Mouse (Mus musculus) hindbrain, embryonic 11.5 days (tissue): Measurements from ENCODE around the gene Cfd. TPM values are rescaled to one million over a fixed set of nuclear protein-coding genes. Genes with fewer than 3 reads are reported as not detected.

ENCODE experiments used
- ATAC-seq: fragments of 200-750 bp; cut with Nextera tagmentation; 2 replicates; pipeline ENCODE4 v1.8.0; 2017; ENCODE audit warnings: mild to moderate bottlenecking, moderate TSS enrichment, moderate library complexity; ENCODE audit not compliant: low FRiP score
- DNase-seq: peaks from one replicate; pipeline ENCODE4 v3.0.0-alpha.2; 2015; ENCODE audit warnings: low spot score
- H3K27ac ChIP-seq: fragments of 300-500 bp; sonication (generic); 2 replicates; pipeline ENCODE4 v1.5.1; 2014; ENCODE audit warnings: mild to moderate bottlenecking, low read depth, low read length
- H3K27me3 ChIP-seq: fragments of 300-500 bp; sonication (generic); 2 replicates; pipeline ENCODE4 v1.6.1; 2014; ENCODE audit warnings: mild to moderate bottlenecking, low read length, moderate library complexity, mixed read lengths; ENCODE audit not compliant: control insufficient read depth, insufficient read depth
- H3K36me3 ChIP-seq: fragments of 300-500 bp; sonication (generic); 2 replicates; pipeline ENCODE4 v1.6.1; 2014; ENCODE audit warnings: mild to moderate bottlenecking, low read length, moderate library complexity, mixed read lengths; ENCODE audit not compliant: control insufficient read depth, insufficient read depth
- H3K4me1 ChIP-seq: fragments of 300-500 bp; sonication (generic); replicated peaks from 2 replicates; pipeline ENCODE4 v1.6.1; 2014; ENCODE audit warnings: low read length, mixed read lengths; ENCODE audit not compliant: control insufficient read depth, insufficient read depth
- H3K4me2 ChIP-seq: fragments of 300-500 bp; sonication (generic); replicated peaks from 2 replicates; pipeline ENCODE4 v1.6.1; 2014; ENCODE audit warnings: mild to moderate bottlenecking, low read depth, low read length
- H3K4me3 ChIP-seq: fragments of 300-500 bp; sonication (generic); 2 replicates; pipeline ENCODE4 v1.5.1; 2014; ENCODE audit warnings: low read depth, low read length
- H3K9ac ChIP-seq: fragments of 300-500 bp; sonication (generic); 2 replicates; pipeline ENCODE4 v1.6.1; 2014; ENCODE audit warnings: low read depth, low read length
- H3K9me3 ChIP-seq: fragments of 300-500 bp; sonication (generic); 2 replicates; pipeline ENCODE4 v1.6.1; 2016; ENCODE audit warnings: low read length; ENCODE audit not compliant: control insufficient read depth
- WGBS: fragments of 180-500 bp; shearing (Covaris S2); extraction: QIAGEN DNeasy Blood & Tissue Kit; methylation state at CpG from one replicate; pipeline ENCODE4 v1.1.7; 2014; 5-methylcytosine and 5-hydroxymethylcytosine counted together
- polyA plus RNA-seq: library from polyadenylated mRNA; unstranded; fragments of >200 nt; fragmentation: Nextera tagmentation; extraction: Ambion mirVana; gene quantifications from 2 replicates; pipeline ENCODE4 v1.2.1, GENCODE M21; 2014

Cfd gene
- polyA plus RNA-seq, 1 experiment from 2014 or later = not detected

- DNase-seq = no peak
- no peaks in the 10 kb centered on the region for H3K9me3 ChIP-seq
- H3K4me2 ChIP-seq = no peak overlapping the region
- no peak overlapping the region for H3K27ac ChIP-seq
- peaks cover 17% of the 10 kb centered on the region; the same call in 1 of the 2 replicates for H3K4me1 ChIP-seq
- WGBS = 70% methylated on average over 13 of the region's 13 CpGs
- H3K4me3 ChIP-seq = no peak overlapping the region
- H3K36me3 ChIP-seq = peaks cover 4% of the 10 kb centered on the region; the same call in 1 of the 2 replicates
- no peak overlapping the region for H3K9ac ChIP-seq
- no peak for ATAC-seq
- H3K27me3 ChIP-seq = no peaks in the 10 kb centered on the region
These were observed 43.6 kb downstream of the Cfd start for GRCm38 (mm10) chr10:79934272-79934721.

GRCm38 (mm10) chr10:79934794-79935569 is 44.3 kb downstream of the Cfd start:
- Histone ChIP-seq H3K27ac (no peak overlapping the region), H3K4me2 (no peak overlapping the region), H3K36me3 (peaks cover 4% of the 10 kb centered on the region; the same call in 1 of the 2 replicates), H3K9ac (no peak overlapping the region), H3K27me3 (no peaks in the 10 kb centered on the region), H3K4me3 (no peak overlapping the region), H3K4me1 (peaks cover 17% of the 10 kb centered on the region; the same call in 1 of the 2 replicates), H3K9me3 (no peaks in the 10 kb centered on the region)
- ATAC-seq = no peak
- 90% methylated on average over 16 of the region's 16 CpGs for WGBS
- DNase-seq = no peak

GRCm38 (mm10) chr10:79936284-79936910 is 45.7 kb downstream of the Cfd start:
- H3K27me3 ChIP-seq = no peaks in the 10 kb centered on the region
- H3K27ac ChIP-seq = no peak overlapping the region
- DNase-seq (no peak), ATAC-seq (no peak)
- no peak overlapping the region for H3K9ac ChIP-seq
- no peak overlapping the region for H3K4me2 ChIP-seq
- peaks cover 4% of the 10 kb centered on the region; the same call in 1 of the 2 replicates for H3K36me3 ChIP-seq
- H3K4me3 ChIP-seq = no peak overlapping the region
- 77% methylated on average over 10 of the region's 10 CpGs for WGBS
- H3K9me3 ChIP-seq = no peaks in the 10 kb centered on the region
- H3K4me1 ChIP-seq = peaks cover 11% of the 10 kb centered on the region; the same call in 1 of the 2 replicates

GRCm38 (mm10) chr10:79936911-79937441 is 46.3 kb downstream of the Cfd start:
- H3K27me3 ChIP-seq = no peaks in the 10 kb centered on the region
- no peak overlapping the region for H3K27ac ChIP-seq
- 73% methylated on average over 23 of the region's 27 CpGs for WGBS
- no peak overlapping the region for H3K4me2 ChIP-seq
- ATAC-seq (no peak), DNase-seq (no peak)
- H3K36me3 ChIP-seq = peaks cover 4% of the 10 kb centered on the region; the same call in 1 of the 2 replicates
- H3K4me1 ChIP-seq = peaks cover 10% of the 10 kb centered on the region; the same call in 1 of the 2 replicates
- no peak overlapping the region for H3K9ac ChIP-seq
- no peaks in the 10 kb centered on the region for H3K9me3 ChIP-seq
- no peak overlapping the region for H3K4me3 ChIP-seq

GRCm38 (mm10) chr10:79937775-79938526 is 47.3 kb downstream of the Cfd start:
- H3K4me3 ChIP-seq = no peak overlapping the region
- no peaks in the 10 kb centered on the region for H3K27me3 ChIP-seq
- no peak overlapping the region for H3K27ac ChIP-seq
- no peak for DNase-seq
- ATAC-seq = no peak
- H3K36me3 ChIP-seq = peaks cover 4% of the 10 kb centered on the region; the same call in 1 of the 2 replicates
- WGBS = 31% methylated on average over 11 of the region's 11 CpGs
- H3K9ac ChIP-seq = no peak overlapping the region
- no peak overlapping the region for H3K4me2 ChIP-seq
- peaks cover 2% of the 10 kb centered on the region; the same call in 1 of the 2 replicates for H3K4me1 ChIP-seq
- no peaks in the 10 kb centered on the region for H3K9me3 ChIP-seq

- no peaks in the 10 kb centered on the region for H3K36me3 ChIP-seq
- H3K9ac ChIP-seq = no peak overlapping the region
- no peak overlapping the region for H3K4me2 ChIP-seq
- no peak for DNase-seq
- no peak overlapping the region for H3K4me3 ChIP-seq
- no peak for ATAC-seq
- no peaks in the 10 kb centered on the region for H3K9me3 ChIP-seq
- H3K4me1 ChIP-seq = peaks cover 4% of the 10 kb centered on the region
- H3K27me3 ChIP-seq = no peaks in the 10 kb centered on the region
- no peak overlapping the region for H3K27ac ChIP-seq
- WGBS = 67% methylated on average over 7 of the region's 7 CpGs
These were observed 50.1 kb downstream of the Cfd start for GRCm38 (mm10) chr10:79940749-79941148.

Other genes starting within 250 kb of the Cfd start
- not detected in 2 replicates for gene Odf3l2, start 245.1 kb upstream of the Cfd start, polyA plus RNA-seq
- gene Madcam1, start 226.3 kb upstream of the Cfd start, polyA plus RNA-seq = 1.1 and 1.6 TPM in 2 replicates
- 69.6 and 70.8 TPM in 2 replicates for gene Tpgs1, start 221.5 kb upstream of the Cfd start, polyA plus RNA-seq
- gene Cdc34, start 208.7 kb upstream of the Cfd start, polyA plus RNA-seq = 153 and 159 TPM in 2 replicates
- gene Gzmm, start 201.8 kb upstream of the Cfd start, polyA plus RNA-seq = 0.42 and 0.73 TPM in 2 replicates
- gene Bsg, start 186.4 kb upstream of the Cfd start, polyA plus RNA-seq = 595 and 605 TPM in 2 replicates
- gene Hcn2, start 174.2 kb upstream of the Cfd start, polyA plus RNA-seq = 0.15 and 0.20 TPM in 2 replicates
- gene Polrmt, start 144.3 kb upstream of the Cfd start, polyA plus RNA-seq = 23.5 and 26.8 TPM in 2 replicates
- gene Fgf22, start 135.8 kb upstream of the Cfd start, polyA plus RNA-seq = 0.18 and 0.48 TPM in 2 replicates
- gene Rnf126, start 123.9 kb upstream of the Cfd start, polyA plus RNA-seq = 79.4 and 80.5 TPM in 2 replicates
- 1.5 TPM in 2 replicates for gene Fstl3, start 113.6 kb upstream of the Cfd start, polyA plus RNA-seq
- 0.13 TPM in 1 of 2 replicates, not detected in the other for gene Prss57, start 99.9 kb upstream of the Cfd start, polyA plus RNA-seq
- 129 and 132 TPM in 2 replicates for gene Palm, start 97.3 kb upstream of the Cfd start, polyA plus RNA-seq
- gene Misp, start 69.9 kb upstream of the Cfd start, polyA plus RNA-seq = 0.59 and 0.69 TPM in 2 replicates
- 141 and 152 TPM in 2 replicates for gene Ptbp1, start 36.4 kb upstream of the Cfd start, polyA plus RNA-seq
- 9.4 and 10.5 TPM in 2 replicates for gene Prtn3, start 16.4 kb upstream of the Cfd start, polyA plus RNA-seq
- 129 and 150 TPM in 2 replicates for gene Plppr3, start 16.2 kb upstream of the Cfd start, polyA plus RNA-seq
- 0.67 TPM in 1 of 2 replicates, not detected in the other for gene Elane, start 4.6 kb upstream of the Cfd start, polyA plus RNA-seq
- gene Med16, start 18.1 kb downstream of the Cfd start, polyA plus RNA-seq = 33.7 and 41.8 TPM in 2 replicates
- gene Gm26602, start 20.0 kb downstream of the Cfd start, polyA plus RNA-seq = 23.6 and 25.3 TPM in 2 replicates
- gene Kiss1r, start 26.1 kb downstream of the Cfd start, polyA plus RNA-seq = 0.26 and 0.36 TPM in 2 replicates
- gene R3hdm4, start 30.4 kb downstream of the Cfd start, polyA plus RNA-seq = 131 and 139 TPM in 2 replicates
- 4.9 and 9.0 TPM in 2 replicates for gene Arid3a, start 36.2 kb downstream of the Cfd start, polyA plus RNA-seq
- 94.7 and 102 TPM in 2 replicates for gene Wdr18, start 69.3 kb downstream of the Cfd start, polyA plus RNA-seq
- 0.29 and 0.49 TPM in 2 replicates for gene Grin3b, start 79.9 kb downstream of the Cfd start, polyA plus RNA-seq
- 14.6 and 16.1 TPM in 2 replicates for gene Tmem259, start 93.5 kb downstream of the Cfd start, polyA plus RNA-seq
- 180 and 221 TPM in 2 replicates for gene Cnn2, start 97.7 kb downstream of the Cfd start, polyA plus RNA-seq
- 2.6 TPM in 2 replicates for gene Abca7, start 105.6 kb downstream of the Cfd start, polyA plus RNA-seq
- 4.1 and 4.3 TPM in 2 replicates for gene Arhgap45, start 125.8 kb downstream of the Cfd start, polyA plus RNA-seq
- 215 and 222 TPM in 2 replicates for gene Polr2e, start 148.9 kb downstream of the Cfd start, polyA plus RNA-seq
- 543 and 552 TPM in 2 replicates for gene Gpx4, start 156.3 kb downstream of the Cfd start, polyA plus RNA-seq
- gene Sbno2, start 214.7 kb downstream of the Cfd start, polyA plus RNA-seq = 8.0 and 9.5 TPM in 2 replicates
- 21.3 and 26.8 TPM in 2 replicates for gene Stk11, start 224.9 kb downstream of the Cfd start, polyA plus RNA-seq
- gene Atp5d, start 247.8 kb downstream of the Cfd start, polyA plus RNA-seq = 364 and 371 TPM in 2 replicates
- gene Cbarp, start 250.0 kb downstream of the Cfd start, polyA plus RNA-seq = 15.1 and 16.7 TPM in 2 replicates